Mouse (Mus musculus) heart, adult 11 months (tissue): ENCODE measurements around the gene Sgk1.
A peak's percentile ranks its signal among the peaks of the same experiment; 100 is the strongest.

Source experiments
- DNase-seq: peaks from one replicate; pipeline ENCODE4 v3.0.0; 2022

Sgk1 gene

GRCm38 (mm10) chr10:21918016-21918749 is 36.2 kb downstream of the Sgk1 start:
- peak; percentile 75 for DNase-seq

- DNase-seq, result peak; percentile 97
Measured at GRCm38 (mm10) chr10:21918750-21919145, 36.8 kb downstream of the Sgk1 start.

DNA sequence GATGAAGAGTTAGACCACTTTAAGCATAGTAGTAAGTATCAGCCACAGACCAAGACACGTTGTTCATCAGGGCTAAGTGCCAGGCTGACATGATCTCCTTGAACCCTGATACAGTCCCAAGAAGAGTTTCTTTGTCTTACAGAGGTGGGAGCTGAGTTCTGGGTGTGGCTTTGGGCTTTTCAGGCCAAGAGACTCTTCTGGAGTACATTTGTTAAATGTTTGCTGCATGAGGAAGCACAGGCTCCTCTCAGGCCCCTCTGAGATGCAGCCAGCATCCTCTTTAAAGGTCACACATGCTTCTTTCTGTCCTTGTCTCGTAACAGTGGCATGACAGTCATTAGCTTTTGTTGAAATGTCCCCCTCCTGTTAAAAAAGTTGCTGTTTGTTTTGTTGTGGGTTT is 38.6 kb downstream of the Sgk1 start:
- peak; percentile 86 for DNase-seq

- DNase-seq, result peak; percentile 91
Measured at GRCm38 (mm10) chr10:21922716-21923350, 40.8 kb downstream of the Sgk1 start.

- DNase-seq, result peak; percentile 98
Measured at GRCm38 (mm10) chr10:21923495-21923952, 41.5 kb downstream of the Sgk1 start.

GRCm38 (mm10) chr10:21924051-21924720 is 42.2 kb downstream of the Sgk1 start:
- peak; percentile 93 for DNase-seq

DNA sequence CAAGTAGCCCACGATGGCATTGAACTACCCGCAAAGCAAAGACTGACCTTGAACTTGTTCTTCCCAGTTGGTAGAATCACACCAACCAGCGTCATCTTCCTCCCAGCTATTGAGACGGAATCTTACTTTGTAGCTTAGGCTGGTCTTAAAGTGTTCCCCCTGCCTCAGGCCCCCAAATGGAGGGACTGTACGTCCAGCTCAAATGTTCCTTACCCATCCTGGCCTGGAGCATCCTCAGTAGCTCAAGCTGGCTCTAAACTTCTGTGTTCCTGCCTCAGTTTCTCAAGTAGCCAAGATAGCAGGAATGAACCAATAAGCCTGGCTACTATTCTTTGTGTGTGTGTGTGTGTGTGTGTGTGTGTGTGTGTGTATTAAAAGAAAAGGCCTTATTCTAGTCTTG is 45.0 kb downstream of the Sgk1 start:
- DNase-seq, result peak; percentile 16

DNA sequence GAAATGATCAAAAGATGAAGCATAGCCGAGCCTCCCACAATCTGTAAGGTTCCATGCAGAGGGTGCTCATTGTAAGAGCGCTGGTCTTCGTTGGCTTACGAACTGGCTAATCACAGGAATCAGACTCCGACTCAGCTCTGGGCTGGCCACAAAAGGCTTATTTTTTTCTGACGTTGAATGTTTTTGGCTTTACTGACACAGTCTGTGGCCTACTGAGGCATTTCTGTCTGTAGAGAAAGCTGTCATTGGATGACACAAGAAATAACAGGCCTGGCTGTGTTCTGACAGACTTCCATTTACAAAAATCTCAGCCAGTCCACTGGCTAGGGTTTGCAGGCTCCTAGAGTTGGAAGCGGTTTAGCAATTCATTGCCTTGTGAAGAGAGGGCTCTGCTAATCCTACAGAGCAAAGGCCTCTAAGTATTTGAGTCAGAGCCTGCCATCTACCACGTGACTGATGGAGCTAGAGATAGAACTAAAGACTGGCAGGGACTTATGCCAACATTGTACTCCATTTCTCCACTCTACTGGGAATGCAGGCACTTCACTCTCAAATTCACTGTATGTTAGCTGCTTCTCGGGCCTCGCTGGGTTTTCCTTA is 48.9 kb downstream of the Sgk1 start:
- DNase-seq, result peak; percentile 70

DNA sequence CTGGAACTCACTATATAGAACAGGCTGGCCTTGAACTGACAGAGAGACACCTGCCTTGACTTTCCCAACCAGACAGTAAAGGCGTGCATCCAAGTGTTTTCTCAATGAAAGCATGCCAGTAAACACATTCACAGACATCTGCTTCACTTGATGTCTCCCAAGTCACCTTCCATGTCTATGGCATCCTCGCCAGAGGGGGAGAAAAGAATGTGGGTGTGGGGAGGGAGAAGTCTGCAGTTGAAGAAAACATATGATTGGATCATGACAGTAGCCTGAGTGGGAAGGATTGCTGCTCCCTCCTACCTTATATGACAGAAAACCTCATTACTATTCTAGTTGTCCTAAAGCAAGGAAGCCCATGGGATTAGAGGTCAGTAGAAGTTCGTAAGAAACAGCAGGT is 50.8 kb downstream of the Sgk1 start:
- peak; percentile 65 for DNase-seq

- DNase-seq, result peak; percentile 85
Measured at GRCm38 (mm10) chr10:21934826-21935225, 52.8 kb downstream of the Sgk1 start.

- DNase-seq, result peak; percentile 86
Measured at GRCm38 (mm10) chr10:21936513-21937221, 54.7 kb downstream of the Sgk1 start.

- DNase-seq, result peak; percentile 78
Measured at GRCm38 (mm10) chr10:21937222-21937605, 55.2 kb downstream of the Sgk1 start.

DNA sequence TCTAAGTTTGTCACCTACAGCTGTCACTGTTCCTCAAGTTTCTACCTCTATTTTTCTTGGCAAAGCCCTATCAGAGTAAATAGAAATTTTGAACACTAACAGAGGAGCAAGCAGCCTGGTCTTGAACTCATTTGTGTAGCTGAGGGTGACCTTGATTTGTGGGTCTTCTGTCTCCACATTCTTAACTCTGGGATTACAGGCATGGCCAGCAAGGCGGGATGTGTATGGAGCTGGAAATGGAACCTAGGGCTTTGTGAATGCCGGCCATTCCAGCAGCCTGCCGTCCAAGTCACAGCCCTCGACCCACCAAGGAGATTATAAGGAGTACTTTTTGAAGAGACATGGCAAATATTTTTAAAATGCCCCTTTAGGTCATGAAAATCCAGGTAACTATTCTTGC is 56.2 kb downstream of the Sgk1 start:
- peak; percentile 74 for DNase-seq

GRCm38 (mm10) chr10:21941235-21941634 is 59.3 kb downstream of the Sgk1 start:
- DNase-seq, result peak; percentile 52

GRCm38 (mm10) chr10:21943145-21943700 is 61.2 kb downstream of the Sgk1 start:
- peak; percentile 57 for DNase-seq

- no peak for DNase-seq
Measured at GRCm38 (mm10) chr10:21945195-21945594, 63.2 kb downstream of the Sgk1 start.

DNA sequence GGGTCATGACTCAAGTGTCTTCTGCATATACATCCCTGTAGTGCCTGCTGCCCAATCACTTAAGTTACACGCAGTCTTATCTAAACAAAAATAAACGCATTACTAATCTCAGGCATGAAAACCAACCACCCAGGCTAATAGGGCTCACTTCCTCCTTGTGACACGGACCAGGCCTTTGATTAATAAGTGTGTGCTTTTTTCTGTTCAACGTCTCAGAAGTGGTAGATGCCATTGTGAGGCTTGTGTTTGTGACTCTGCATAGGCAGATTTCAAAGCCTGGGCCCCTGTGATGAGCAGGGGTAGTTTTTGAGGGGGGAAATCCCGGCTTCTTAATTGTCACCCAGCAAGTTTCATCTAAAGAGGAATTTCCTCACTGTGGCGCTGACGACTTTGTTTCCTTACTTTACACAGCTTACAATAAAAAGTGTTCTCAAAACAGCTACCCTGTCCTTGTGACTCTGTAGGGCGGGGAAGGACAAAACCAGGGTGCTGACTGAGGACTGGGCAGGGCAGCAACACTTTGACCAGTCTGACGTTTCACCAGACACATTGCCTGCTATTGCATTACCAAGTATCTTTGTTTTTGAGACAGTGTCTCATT is 64.9 kb downstream of the Sgk1 start:
- DNase-seq, result peak; percentile 87

GRCm38 (mm10) chr10:21952520-21952919 is 70.5 kb downstream of the Sgk1 start:
- peak; percentile 99 for DNase-seq

DNA sequence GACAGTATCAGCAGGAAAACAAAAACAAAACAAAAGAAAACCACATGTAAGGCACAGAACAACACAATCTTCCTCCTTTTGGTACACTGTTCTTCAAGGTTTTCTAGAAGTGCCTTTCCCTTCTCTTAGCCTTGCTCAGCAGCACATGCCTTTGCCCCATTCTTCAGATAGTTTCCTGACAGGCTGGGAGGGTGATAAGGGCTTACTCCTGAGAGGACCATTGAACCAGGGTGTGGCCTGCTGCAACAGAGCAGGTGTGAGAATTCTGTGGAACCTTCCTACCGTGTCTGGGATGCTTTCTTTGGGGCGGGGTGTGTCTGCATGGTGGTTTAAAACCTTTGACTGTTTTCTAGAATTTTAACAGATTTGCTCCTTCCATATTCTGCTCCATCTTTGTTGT is 79.1 kb downstream of the Sgk1 start:
- DNase-seq, result no peak

DNA sequence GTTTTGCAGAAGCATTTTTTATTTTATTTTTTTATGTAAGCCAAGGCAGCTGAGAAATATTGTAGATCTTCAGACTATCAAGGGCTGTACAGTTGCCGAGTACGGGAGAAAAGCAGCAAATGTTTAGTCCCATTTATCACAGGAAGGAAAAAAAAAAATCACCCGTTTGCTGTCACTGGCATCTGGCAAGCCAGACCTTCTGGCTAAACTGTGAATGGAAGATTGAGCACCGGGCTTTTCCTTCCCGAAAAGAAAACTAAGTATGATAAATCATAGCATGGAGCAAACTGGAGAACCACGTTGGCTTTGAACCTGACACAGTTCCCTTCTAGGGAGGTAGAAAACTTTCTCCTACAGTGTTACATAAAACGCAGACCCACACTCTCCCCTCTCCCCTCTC is 81.0 kb downstream of the Sgk1 start:
- no peak for DNase-seq

- no peak for DNase-seq
Measured at GRCm38 (mm10) chr10:21973676-21974075, 91.7 kb downstream of the Sgk1 start.

DNA sequence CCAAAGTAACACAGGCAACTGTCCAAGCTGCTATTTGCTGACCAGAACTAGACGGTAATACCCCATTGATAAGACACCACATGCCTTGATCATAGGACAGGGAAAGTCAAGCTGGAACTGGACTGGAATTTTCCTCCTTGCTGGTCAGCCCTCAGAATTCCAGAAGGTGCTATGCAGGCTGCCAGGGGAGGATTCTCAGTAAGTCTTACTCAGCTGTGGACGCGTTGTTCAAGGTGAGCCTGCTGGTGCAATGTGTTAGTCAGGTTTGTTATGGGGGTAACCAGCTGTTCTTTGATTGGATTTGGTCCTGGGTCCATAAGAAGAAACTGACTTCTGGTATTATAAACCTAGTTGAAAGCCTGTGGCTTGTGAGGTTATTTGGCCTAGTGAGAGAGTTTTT is 92.8 kb downstream of the Sgk1 start:
- no peak for DNase-seq
